Mouse (Mus musculus): ENCODE measurements at regions not wholly inside any gene's neighbourhood (a gene's known extent, or its start where the extent isn't known, plus 50 kb on each side); places are given as distances from the start of the nearest gene placed in this dataset.

DNA sequence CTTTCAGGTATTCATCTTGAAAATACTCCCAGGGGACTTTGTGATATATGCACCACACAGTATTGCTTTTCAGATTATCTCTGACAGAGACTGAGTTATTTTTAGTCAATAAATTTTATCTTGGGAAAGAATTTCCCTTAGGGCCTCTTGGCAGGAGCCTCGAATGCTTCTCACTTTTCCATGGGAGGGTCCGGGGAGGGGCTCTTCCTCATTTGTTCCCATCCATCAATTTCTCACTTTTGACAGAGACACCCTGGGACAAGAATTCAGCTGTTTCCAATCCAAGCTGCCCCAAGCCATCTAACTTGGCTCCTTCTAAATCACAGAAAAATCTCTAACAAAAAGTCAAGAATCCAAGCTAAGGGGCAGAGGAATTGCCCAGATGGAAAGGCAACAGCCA lies 481.9 kb upstream of the Mctp2 start:
- TF ChIP-seq CTCF (IDR thresholded peaks at IDR 0.05; ENCODE audit: borderline replicate concordance, extremely low read depth, insufficient read depth, insufficient read length), result no peak
- TF ChIP-seq POLR2A (IDR thresholded peaks at IDR 0.05; ENCODE audit: borderline replicate concordance, extremely low read depth, insufficient read depth, insufficient read length, poor library complexity, severe bottlenecking), result no peak

Data from brain, embryonic 14.5 days (tissue).